Mouse (Mus musculus) stomach, embryonic 14.5 days (tissue): Measurements from ENCODE around the gene Gclc. TPM values are rescaled to one million over a fixed set of nuclear protein-coding genes. Genes with fewer than 3 reads are reported as not detected.

Experiments
- ATAC-seq: fragments of 200-750 bp; cut with Nextera tagmentation; 2 replicates; pipeline ENCODE4 v1.8.0; 2017; ENCODE audit warnings: low read depth, moderate TSS enrichment; ENCODE audit not compliant: insufficient number of reproducible peaks, insufficient read depth, low FRiP score
- H3K27ac ChIP-seq: fragments of 300-500 bp; sonication (generic); 2 replicates; pipeline ENCODE4 v1.5.1; 2014; ENCODE audit warnings: mild to moderate bottlenecking, low read length, moderate library complexity, mixed read lengths
- H3K27me3 ChIP-seq: fragments of 300-500 bp; sonication (generic); 2 replicates; pipeline ENCODE4 v1.6.1; 2014; ENCODE audit warnings: low read length, control low read depth, mixed read lengths; ENCODE audit not compliant: control insufficient read depth, insufficient read depth
- H3K36me3 ChIP-seq: fragments of 300-500 bp; sonication (generic); 2 replicates; pipeline ENCODE4 v1.6.1; 2014; ENCODE audit warnings: mild to moderate bottlenecking, control low read depth, low read length, moderate library complexity, mixed read lengths; ENCODE audit not compliant: control insufficient read depth, insufficient read depth
- H3K4me1 ChIP-seq: fragments of 300-500 bp; sonication (generic); 2 replicates; pipeline ENCODE4 v1.6.1; 2014; ENCODE audit warnings: low read length, control low read depth, mixed read lengths; ENCODE audit not compliant: control insufficient read depth, insufficient read depth
- H3K4me2 ChIP-seq: fragments of 300-500 bp; sonication (generic); replicated peaks from 2 replicates; pipeline ENCODE4 v1.6.1; 2014; ENCODE audit warnings: low read depth, low read length, control low read depth
- H3K4me3 ChIP-seq: fragments of 300-500 bp; sonication (generic); 2 replicates; pipeline ENCODE4 v1.5.1; 2014; ENCODE audit warnings: low read depth, low read length, control low read depth
- H3K9ac ChIP-seq: fragments of 300-500 bp; sonication (generic); replicated peaks from 2 replicates; pipeline ENCODE4 v1.6.1; 2014; ENCODE audit warnings: low read depth, mild to moderate bottlenecking, control low read depth, low read length, moderate library complexity, mixed read lengths
- H3K9me3 ChIP-seq: fragments of 300-500 bp; sonication (generic); 2 replicates; pipeline ENCODE4 v1.6.1; 2016; ENCODE audit warnings: low read depth, low read length, control low read depth; ENCODE audit not compliant: control insufficient read depth
- WGBS: fragments of 180-500 bp; shearing (Covaris S2); extraction: QIAGEN DNeasy Blood & Tissue Kit; methylation state at CpG from one replicate; pipeline ENCODE4 v1.1.7; 2014; 5-methylcytosine and 5-hydroxymethylcytosine counted together
- polyA plus RNA-seq: library from polyadenylated mRNA; unstranded; fragments of >200 nt; fragmentation: Nextera tagmentation; extraction: Ambion mirVana; gene quantifications from 2 replicates; pipeline ENCODE4 v1.2.1, GENCODE M21; 2014

Gclc gene
- polyA plus RNA-seq, 1 experiment from 2014 or later, result 16.2 TPM

- H3K9me3 ChIP-seq, result no peaks in the 10 kb centered on the region
- H3K27me3 ChIP-seq, result no peaks in the 10 kb centered on the region
- H3K36me3 ChIP-seq, result no peaks in the 10 kb centered on the region
- no peak overlapping the region for H3K9ac ChIP-seq
- WGBS, result 66% methylated on average over 9 of the region's 9 CpGs
- H3K4me2 ChIP-seq, result no peak overlapping the region
- H3K4me1 ChIP-seq, result no peaks in the 10 kb centered on the region
- no peak for ATAC-seq
- H3K27ac ChIP-seq, result no peak overlapping the region
- H3K4me3 ChIP-seq, result no peak overlapping the region
These were observed 80.1 kb downstream of the Gclc start for GRCm38 (mm10) chr9:77834259-77834993.

GRCm38 (mm10) chr9:77835122-77835521 is 80.8 kb downstream of the Gclc start:
- H3K4me3 ChIP-seq, result no peak overlapping the region
- H3K4me1 ChIP-seq, result no peaks in the 10 kb centered on the region
- no peak overlapping the region for H3K4me2 ChIP-seq
- 74% methylated on average over 6 of the region's 6 CpGs for WGBS
- no peaks in the 10 kb centered on the region for H3K36me3 ChIP-seq
- no peak overlapping the region for H3K27ac ChIP-seq
- H3K27me3 ChIP-seq, result no peaks in the 10 kb centered on the region
- no peaks in the 10 kb centered on the region for H3K9me3 ChIP-seq
- no peak for ATAC-seq
- no peak overlapping the region for H3K9ac ChIP-seq

- Histone ChIP-seq H3K36me3 (no peaks in the 10 kb centered on the region), H3K27ac (no peak overlapping the region), H3K9ac (no peak overlapping the region), H3K9me3 (no peaks in the 10 kb centered on the region), H3K4me2 (no peak overlapping the region), H3K27me3 (no peaks in the 10 kb centered on the region), H3K4me3 (no peak overlapping the region), H3K4me1 (no peaks in the 10 kb centered on the region)
- WGBS, result 69% methylated on average over 1 of the region's 1 CpGs
- no peak for ATAC-seq
These were observed 81.4 kb downstream of the Gclc start for GRCm38 (mm10) chr9:77835756-77836155.

- H3K27me3 ChIP-seq, result no peaks in the 10 kb centered on the region
- no peak for ATAC-seq
These were observed 84.3 kb downstream of the Gclc start for GRCm38 (mm10) chr9:77838586-77838985.

More at GRCm38 (mm10) chr9:77838586-77838985, 84.3 kb downstream of the Gclc start:
- no peak overlapping the region for H3K4me2 ChIP-seq
- no peaks in the 10 kb centered on the region for H3K36me3 ChIP-seq
- no peaks in the 10 kb centered on the region for H3K4me1 ChIP-seq
- no peaks in the 10 kb centered on the region for H3K9me3 ChIP-seq
- WGBS, result 73% methylated on average over 5 of the region's 5 CpGs
- H3K27ac ChIP-seq, result no peak overlapping the region
- no peak overlapping the region for H3K4me3 ChIP-seq
- H3K9ac ChIP-seq, result no peak overlapping the region

Other genes starting within 250 kb of the Gclc start
- gene Lrrc1, start 209.7 kb upstream of the Gclc start, polyA plus RNA-seq, result 19.7 and 20.3 TPM in 2 replicates
- 0.04 and 0.10 TPM in 2 replicates for gene Klhl31, start 118.0 kb upstream of the Gclc start, polyA plus RNA-seq
- 85.4 and 89.1 TPM in 2 replicates for gene Elovl5, start 162.8 kb downstream of the Gclc start, polyA plus RNA-seq